Mouse (Mus musculus): ENCODE results near the gene Insl3.
"Not testable (repeated sequence)": the region's sequence is repeated elsewhere in the genome, so short reads cannot be mapped to it uniquely, and the experiment has no call there.

The Insl3 gene

GRCm38 (mm10) chr8:71709134-71709799, 20.3 kb downstream of the Insl3 start:
- no peak for DNase-seq (ENCODE audit: low read depth, low spot score)

GRCm38 (mm10) chr8:71709800-71710446, 20.9 kb downstream of the Insl3 start:
- DNase-seq (ENCODE audit: low read depth, low spot score) = no peak

GRCm38 (mm10) chr8:71711574-71711973, 22.6 kb downstream of the Insl3 start:
- no peak for DNase-seq (ENCODE audit: low read depth, low spot score)

- no peak for DNase-seq (ENCODE audit: low read depth, low spot score)
These were observed 26.5 kb downstream of the Insl3 start for GRCm38 (mm10) chr8:71715531-71715930.

- no peak for DNase-seq (ENCODE audit: low read depth, low spot score)
These were observed 27.6 kb downstream of the Insl3 start for GRCm38 (mm10) chr8:71716561-71717053.

GRCm38 (mm10) chr8:71717096-71717495, 28.1 kb downstream of the Insl3 start:
- DNase-seq (ENCODE audit: low read depth, low spot score) = no peak

GRCm38 (mm10) chr8:71718252-71718651, 29.2 kb downstream of the Insl3 start:
- DNase-seq (ENCODE audit: low read depth, low spot score) = no peak

- DNase-seq (ENCODE audit: low read depth, low spot score) = no peak
These were observed 30.2 kb downstream of the Insl3 start for GRCm38 (mm10) chr8:71719218-71719617.

GRCm38 (mm10) chr8:71719928-71720457, 31.0 kb downstream of the Insl3 start:
- no peak for DNase-seq (ENCODE audit: low read depth, low spot score)

- DNase-seq (ENCODE audit: low read depth, low spot score) = no peak
These were observed 34.1 kb downstream of the Insl3 start for GRCm38 (mm10) chr8:71723047-71723551.

- DNase-seq (ENCODE audit: low read depth, low spot score) = no peak
These were observed 35.4 kb downstream of the Insl3 start for GRCm38 (mm10) chr8:71724389-71724788.

- no peak for DNase-seq (ENCODE audit: low read depth, low spot score)
These were observed 36.3 kb downstream of the Insl3 start, which contains the start of gene Fcho1 for GRCm38 (mm10) chr8:71725122-71725924. Gene Fcho1 (minus strand): TSS chr8:71725716.

- no peak for DNase-seq (ENCODE audit: low read depth, low spot score)
These were observed 39.3 kb downstream of the Insl3 start for GRCm38 (mm10) chr8:71728240-71728785.

- DNase-seq (ENCODE audit: low read depth, low spot score) = no peak
These were observed 40.0 kb downstream of the Insl3 start for GRCm38 (mm10) chr8:71728826-71729620.

- DNase-seq (ENCODE audit: low read depth, low spot score) = no peak
These were observed 42.7 kb downstream of the Insl3 start for GRCm38 (mm10) chr8:71731652-71732230.

- DNase-seq (ENCODE audit: low read depth, low spot score) = not testable (repeated sequence)
These were observed 49.3 kb downstream of the Insl3 start for GRCm38 (mm10) chr8:71738316-71738715.

Measured in skeletal muscle tissue, adult 2 months (tissue).